Mouse (Mus musculus) liver, postnatal 0 days (tissue): ENCODE measurements around the gene En1. TPM values are rescaled to one million over a fixed set of nuclear protein-coding genes. Genes with fewer than 3 reads are reported as not detected.

Experiments
- ATAC-seq: fragments of 200-750 bp; cut with Nextera tagmentation; 2 replicates; pipeline ENCODE4 v1.8.0; 2017; ENCODE audit warnings: mild to moderate bottlenecking, moderate library complexity
- DNase-seq: peaks from one replicate; pipeline ENCODE4 v3.0.0-alpha.2; 2016
- H3K27ac ChIP-seq: fragments of 300-500 bp; sonication (generic); 2 replicates; pipeline ENCODE4 v1.5.1; 2014; ENCODE audit warnings: antibody characterized with exemption, moderate library complexity, mild to moderate bottlenecking, low read depth
- H3K27me3 ChIP-seq: fragments of 300-500 bp; sonication (generic); 2 replicates; pipeline ENCODE4 v1.6.1; 2014; ENCODE audit warnings: low read length, control low read depth, mixed read lengths; ENCODE audit not compliant: insufficient read depth
- H3K36me3 ChIP-seq: fragments of 300-500 bp; sonication (generic); replicated peaks from 2 replicates; pipeline ENCODE4 v1.6.1; 2014; ENCODE audit warnings: mild to moderate bottlenecking, control low read depth, low read length, moderate library complexity, mixed read lengths; ENCODE audit not compliant: insufficient read depth
- H3K4me1 ChIP-seq: fragments of 300-500 bp; sonication (generic); 2 replicates; pipeline ENCODE4 v1.6.1; 2014; ENCODE audit warnings: antibody characterized with exemption, mild to moderate bottlenecking, control low read depth; ENCODE audit not compliant: insufficient read depth
- H3K4me2 ChIP-seq: fragments of 300-500 bp; sonication (generic); 2 replicates; pipeline ENCODE4 v1.6.1; 2014; ENCODE audit warnings: low read depth, mild to moderate bottlenecking, low read length, moderate library complexity, mixed read lengths
- H3K4me3 ChIP-seq: fragments of 300-500 bp; sonication (generic); 2 replicates; pipeline ENCODE4 v1.5.1; 2014; ENCODE audit warnings: low read depth, low read length
- H3K9ac ChIP-seq: fragments of 300-500 bp; sonication (generic); replicated peaks from 2 replicates; pipeline ENCODE4 v1.6.1; 2014; ENCODE audit warnings: mild to moderate bottlenecking, moderate library complexity
- H3K9me3 ChIP-seq: fragments of 300-500 bp; sonication (generic); 2 replicates; pipeline ENCODE4 v1.6.1; 2016; ENCODE audit warnings: mild to moderate bottlenecking, control low read depth, low read length, mixed read lengths
- CTCF ChIP-seq: sonication (generic); IDR thresholded peaks from 2 replicates; pipeline ENCODE4 v1.5.1; 2016; ENCODE audit warnings: antibody characterized with exemption, low read depth
- EP300 ChIP-seq: IDR thresholded peaks from 2 replicates; pipeline ENCODE4 v1.6.1; 2016; ENCODE audit warnings: antibody characterized with exemption, low read depth, mild to moderate bottlenecking
- WGBS: fragments of 180-500 bp; shearing (Covaris S2); extraction: QIAGEN DNeasy Blood & Tissue Kit; methylation state at CpG from one replicate; pipeline ENCODE4 v1.1.7; 2014; ENCODE audit not compliant: insufficient replicate concordance; 5-methylcytosine and 5-hydroxymethylcytosine counted together
- polyA plus RNA-seq: library from polyadenylated mRNA; unstranded; fragments of >200 nt; fragmentation: Nextera tagmentation; extraction: Ambion mirVana; gene quantifications from 2 replicates; pipeline ENCODE4 v1.2.1, GENCODE M21; 2015

Gene En1
- polyA plus RNA-seq, 1 experiment from 2014 or later, result not detected

- Histone ChIP-seq H3K9me3 (no peaks in the 10 kb centered on the region), H3K4me2 (no peak overlapping the region), H3K4me1 (no peaks in the 10 kb centered on the region), H3K4me3 (no peak overlapping the region), H3K27ac (no peak overlapping the region), H3K9ac (no peak overlapping the region), H3K27me3 (no peaks in the 10 kb centered on the region), H3K36me3 (no peaks in the 10 kb centered on the region)
- 41% methylated on average over 10 of the region's 10 CpGs for WGBS
- no peak for DNase-seq
- TF ChIP-seq EP300 (no peak), CTCF (no peak)
- ATAC-seq, result no peak
Measured at GRCm38 (mm10) chr1:120643380-120643779, 41.2 kb downstream of the En1 start.

GRCm38 (mm10) chr1:120643848-120644711, 41.9 kb downstream of the En1 start:
- Histone ChIP-seq H3K36me3 (no peaks in the 10 kb centered on the region), H3K27ac (no peak overlapping the region)

DNA sequence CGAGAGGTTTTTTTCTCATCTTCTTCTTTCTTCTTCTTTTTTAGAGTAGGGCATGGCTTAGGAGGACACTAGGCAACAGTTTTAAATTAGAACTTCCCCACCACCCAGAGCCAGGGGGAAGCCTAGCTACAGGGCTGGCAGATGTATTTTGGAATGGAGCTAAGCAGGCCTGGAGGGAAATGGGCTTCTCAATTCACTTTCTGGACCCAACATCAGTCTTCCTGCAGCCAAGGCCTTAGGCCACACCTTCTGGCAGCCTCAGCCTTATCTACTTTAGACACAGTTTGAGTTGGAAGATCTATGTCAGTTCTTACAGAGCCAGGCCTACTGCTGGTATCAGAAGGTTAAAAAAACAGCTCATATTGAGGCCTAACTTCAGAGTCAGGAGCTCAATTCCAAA, 42.5 kb downstream of the En1 start:
- Histone ChIP-seq H3K36me3 (no peaks in the 10 kb centered on the region), H3K4me3 (no peak overlapping the region), H3K9me3 (no peaks in the 10 kb centered on the region), H3K9ac (no peak overlapping the region), H3K27me3 (no peaks in the 10 kb centered on the region), H3K27ac (no peak overlapping the region), H3K4me2 (no peak overlapping the region), H3K4me1 (no peaks in the 10 kb centered on the region)
- WGBS, result 42% methylated on average over 1 of the region's 1 CpGs
- TF ChIP-seq CTCF (no peak), EP300 (no peak)
- ATAC-seq (no peak), DNase-seq (no peak)

More at GRCm38 (mm10) chr1:120643848-120644711, 41.9 kb downstream of the En1 start:
- H3K4me1 ChIP-seq, result no peaks in the 10 kb centered on the region
- 30% methylated on average over 13 of the region's 13 CpGs for WGBS
- no peak overlapping the region for H3K9ac ChIP-seq
- no peak for ATAC-seq
- no peak overlapping the region for H3K4me3 ChIP-seq
- H3K9me3 ChIP-seq, result no peaks in the 10 kb centered on the region
- TF ChIP-seq EP300 (no peak), CTCF (no peak)
- no peak overlapping the region for H3K4me2 ChIP-seq
- no peak for DNase-seq
- H3K27me3 ChIP-seq, result no peaks in the 10 kb centered on the region

DNA sequence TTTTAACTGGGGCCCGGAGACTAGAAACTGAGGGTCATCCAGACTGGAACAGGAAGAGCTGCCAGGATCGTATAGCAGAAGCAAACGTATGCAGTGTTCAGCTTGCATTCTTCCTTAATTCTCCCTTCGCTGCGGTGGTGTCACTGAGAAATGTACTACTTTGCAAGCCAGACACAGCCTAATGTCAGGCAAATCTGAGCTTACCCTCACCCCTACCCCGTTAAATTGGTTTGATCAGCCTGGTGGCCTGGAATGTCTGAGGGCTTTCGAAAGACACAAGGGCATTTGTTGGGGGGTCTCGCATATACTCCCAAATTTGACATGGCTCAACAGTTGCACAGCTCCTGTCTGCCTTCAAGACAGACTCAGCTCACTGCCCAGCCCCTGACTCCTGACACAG, 47.9 kb downstream of the En1 start:
- no peak overlapping the region for H3K4me2 ChIP-seq
- ATAC-seq (no peak), DNase-seq (no peak)
- no peaks in the 10 kb centered on the region for H3K36me3 ChIP-seq
- TF ChIP-seq CTCF (no peak), EP300 (no peak)
- no peak overlapping the region for H3K9ac ChIP-seq
- 75% methylated on average over 8 of the region's 8 CpGs for WGBS
- no peaks in the 10 kb centered on the region for H3K4me1 ChIP-seq
- H3K4me3 ChIP-seq, result no peak overlapping the region
- no peaks in the 10 kb centered on the region for H3K27me3 ChIP-seq
- H3K9me3 ChIP-seq, result no peaks in the 10 kb centered on the region
- no peak overlapping the region for H3K27ac ChIP-seq

- no peak overlapping the region for H3K4me2 ChIP-seq
- H3K27me3 ChIP-seq, result no peaks in the 10 kb centered on the region
- no peak overlapping the region for H3K4me3 ChIP-seq
- H3K4me1 ChIP-seq, result no peaks in the 10 kb centered on the region
- no peak overlapping the region for H3K27ac ChIP-seq
- 70% methylated on average over 5 of the region's 5 CpGs for WGBS
- ATAC-seq, result no peak
- no peaks in the 10 kb centered on the region for H3K9me3 ChIP-seq
- DNase-seq, result no peak
- TF ChIP-seq EP300 (no peak), CTCF (no peak)
- H3K36me3 ChIP-seq, result no peaks in the 10 kb centered on the region
- H3K9ac ChIP-seq, result no peak overlapping the region
Measured at GRCm38 (mm10) chr1:120651997-120652396, 49.8 kb downstream of the En1 start.

DNA sequence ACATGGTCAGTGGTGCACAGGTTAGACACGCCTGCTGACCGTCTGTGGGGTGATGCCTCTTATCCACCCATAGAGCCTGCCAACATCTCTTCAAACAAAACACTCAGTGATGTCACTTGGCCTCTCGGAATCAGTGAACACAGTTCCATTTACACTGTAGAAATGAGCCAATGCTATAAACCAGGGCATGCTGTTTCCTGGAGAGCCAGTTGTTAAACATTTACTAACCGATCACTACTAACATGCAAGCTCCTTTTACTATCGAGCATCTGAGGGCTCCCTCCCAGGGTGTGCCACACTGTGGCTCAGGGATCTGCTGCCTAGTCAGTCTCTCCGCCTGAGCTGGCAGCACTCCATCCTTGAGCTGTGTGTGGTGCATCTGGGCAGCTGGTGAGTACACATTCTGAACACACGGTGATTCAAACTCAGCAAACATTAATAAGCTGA, 52.8 kb downstream of the En1 start:
- no peaks in the 10 kb centered on the region for H3K27me3 ChIP-seq
- H3K27ac ChIP-seq, result no peak overlapping the region
- ATAC-seq, result peak; percentile 98
- H3K4me1 ChIP-seq, result no peaks in the 10 kb centered on the region
- no peaks in the 10 kb centered on the region for H3K36me3 ChIP-seq
- H3K4me3 ChIP-seq, result no peak overlapping the region
- no peak overlapping the region for H3K9ac ChIP-seq
- H3K4me2 ChIP-seq, result no peak overlapping the region
- no peak for TF ChIP-seq EP300
- TF ChIP-seq CTCF, result no peak
- H3K9me3 ChIP-seq, result no peaks in the 10 kb centered on the region
- DNase-seq, result peak; percentile 24
- 60% methylated on average over 7 of the region's 7 CpGs for WGBS

Other genes starting within 250 kb of the En1 start
- 47.9 and 52.6 TPM in 2 replicates for gene Marco, start 97.4 kb upstream of the En1 start, polyA plus RNA-seq